Mouse (Mus musculus) right cerebral cortex, postnatal 36 days (tissue): ENCODE measurements at regions not wholly inside any gene's neighbourhood (a gene's known extent, or its start where the extent isn't known, plus 50 kb on each side); places are given as distances from the start of the nearest gene placed in this dataset.

Experiments
- DNase-seq, 2 experiments: peaks; one replicate each; pipeline ENCODE4 v3.0.0; 2022; ENCODE audit warnings: low spot score in 2 of 2, mixed read lengths in 1 of 2

GRCm38 (mm10) chr15:59207976-59208375, 318.9 kb downstream of the Gm49356 start:
- no peak for DNase-seq

DNA sequence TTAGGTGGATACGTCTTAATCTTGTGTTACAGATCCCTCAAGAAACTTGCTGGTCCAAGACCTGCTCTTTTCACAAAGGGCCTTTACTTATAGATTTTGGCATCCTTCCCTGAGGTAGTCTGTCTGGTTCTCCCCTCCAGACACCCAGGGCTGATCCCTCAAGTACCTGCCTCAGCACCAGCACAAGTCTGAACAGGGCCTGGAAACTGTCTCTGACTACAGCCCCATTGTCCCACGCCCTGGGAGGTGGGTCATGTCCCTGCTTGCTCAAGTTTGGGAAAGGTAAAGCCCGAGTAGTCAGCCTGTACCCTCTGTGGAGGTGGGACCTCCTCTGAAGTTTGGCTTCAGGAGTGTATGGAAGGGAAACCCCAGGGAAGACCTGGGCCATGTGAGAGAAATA, 323.3 kb downstream of the Gm49356 start:
- DNase-seq: no peak

DNA sequence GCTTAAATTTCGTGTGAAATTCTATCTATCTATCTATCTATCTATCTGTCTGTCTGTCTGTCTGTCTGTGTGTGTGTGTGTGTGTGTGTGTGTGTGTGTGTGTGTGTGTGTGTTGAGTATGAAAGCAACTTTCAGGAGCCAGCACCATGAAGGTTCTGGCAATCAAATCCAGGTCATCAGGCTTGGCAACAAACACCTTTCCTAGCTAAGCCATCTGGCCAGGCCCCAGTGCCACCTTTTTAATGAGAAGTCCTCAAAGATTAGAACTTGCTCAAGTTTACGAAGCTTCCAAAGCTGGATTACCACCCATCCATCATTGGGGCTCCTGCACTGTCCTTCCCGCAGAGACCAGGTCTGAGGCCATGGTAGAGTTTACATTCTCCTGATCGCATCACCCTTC, 325.0 kb downstream of the Gm49356 start:
- no peak for DNase-seq

DNA sequence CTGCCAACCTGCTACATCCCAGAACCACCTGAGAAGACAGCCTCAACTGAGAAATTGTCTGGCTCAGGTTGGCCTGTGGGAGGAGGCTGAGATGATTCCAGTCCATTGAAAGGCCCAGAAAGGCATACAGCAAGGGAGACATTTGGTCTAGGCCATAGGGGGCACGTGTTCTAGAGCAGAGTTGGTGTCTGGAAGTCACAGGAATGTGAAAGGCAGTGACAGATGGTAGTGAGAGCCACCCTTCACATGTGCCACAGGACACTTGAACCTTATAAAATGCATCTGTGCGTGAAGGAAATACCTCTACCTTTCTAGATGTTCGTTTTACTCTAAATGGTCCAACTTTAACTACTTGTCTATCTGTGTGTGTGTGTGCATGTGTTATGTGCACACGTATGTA, 326.1 kb downstream of the Gm49356 start:
- DNase-seq: no peak

DNA sequence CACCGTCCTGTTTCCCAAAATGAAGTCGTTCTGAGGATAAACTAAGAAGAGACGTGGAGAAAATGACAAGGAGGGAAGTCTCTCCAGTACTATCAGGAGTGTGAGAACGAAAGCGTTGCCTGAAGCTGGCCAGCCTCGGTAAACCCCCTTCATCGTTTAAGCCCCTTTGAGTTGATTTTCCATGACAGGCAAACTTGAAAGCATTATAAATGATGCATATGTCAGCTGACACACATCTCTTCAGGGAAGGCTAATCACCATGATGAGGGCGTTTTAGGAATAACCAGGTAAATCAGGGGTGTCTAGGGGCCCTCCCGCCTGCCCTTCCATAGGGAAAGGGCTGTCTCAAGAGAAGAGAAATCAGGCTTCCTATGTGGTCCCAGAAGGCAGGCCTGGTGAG, 328.4 kb downstream of the Gm49356 start:
- DNase-seq: no peak

- no peak for DNase-seq
These were observed 329.8 kb downstream of the Gm49356 start for GRCm38 (mm10) chr15:59218916-59219315.

- no peak for DNase-seq
These were observed 336.5 kb downstream of the Gm49356 start for GRCm38 (mm10) chr15:59225637-59226036.

- DNase-seq: no peak
These were observed 338.2 kb downstream of the Gm49356 start for GRCm38 (mm10) chr15:59227293-59227692.

- DNase-seq: no peak
These were observed 341.4 kb downstream of the Gm49356 start for GRCm38 (mm10) chr15:59230536-59230935.

- DNase-seq: no peak
These were observed 342.6 kb downstream of the Gm49356 start for GRCm38 (mm10) chr15:59231703-59232102.

- DNase-seq: no peak
These were observed 343.2 kb downstream of the Gm49356 start for GRCm38 (mm10) chr15:59232290-59232689.

GRCm38 (mm10) chr15:59237446-59238161, 348.5 kb downstream of the Gm49356 start:
- DNase-seq: no peak

DNA sequence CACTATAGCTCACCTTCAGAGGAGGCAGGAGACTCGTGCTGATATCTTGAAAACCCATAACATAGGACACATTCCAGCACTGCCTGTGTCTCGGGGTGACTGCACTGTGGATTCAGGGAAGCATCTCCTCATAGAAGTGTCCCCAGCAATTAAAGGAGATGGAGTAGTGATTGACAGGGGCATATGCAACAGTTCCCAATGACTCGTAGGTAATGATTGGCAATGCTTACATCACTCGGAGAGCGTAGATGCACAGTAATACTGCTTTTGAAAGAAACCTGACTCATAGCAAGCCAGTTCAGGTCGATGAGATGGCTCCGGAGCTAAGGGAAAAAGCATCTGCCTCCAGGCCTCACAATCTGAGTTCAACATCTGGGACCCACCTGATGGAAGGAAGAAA, 352.7 kb downstream of the Gm49356 start:
- no peak for DNase-seq

GRCm38 (mm10) chr15:59245927-59246649, 357.0 kb downstream of the Gm49356 start:
- no peak for DNase-seq

- no peak for DNase-seq
These were observed 359.6 kb downstream of the Gm49356 start for GRCm38 (mm10) chr15:59248477-59249260.

DNA sequence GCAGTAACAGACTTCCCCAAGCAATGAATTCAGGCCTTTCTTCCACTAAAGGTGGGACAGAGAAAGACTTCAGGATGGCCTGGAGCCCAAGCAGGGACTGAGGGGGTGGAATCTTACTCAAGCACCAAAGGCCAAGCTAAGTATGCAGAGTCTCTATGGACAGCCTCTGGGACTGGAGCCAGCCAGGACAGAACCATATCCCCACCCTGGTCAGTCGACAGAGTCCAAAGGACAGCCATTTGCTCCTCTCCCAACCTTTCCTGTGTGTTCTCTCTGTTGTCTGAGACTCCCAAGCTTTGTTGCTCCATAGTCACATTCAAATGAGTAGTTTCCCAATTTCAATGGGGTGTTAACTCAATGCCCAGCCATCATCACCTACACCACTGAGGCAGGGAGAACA, 372.3 kb downstream of the Gm49356 start:
- DNase-seq: no peak

DNA sequence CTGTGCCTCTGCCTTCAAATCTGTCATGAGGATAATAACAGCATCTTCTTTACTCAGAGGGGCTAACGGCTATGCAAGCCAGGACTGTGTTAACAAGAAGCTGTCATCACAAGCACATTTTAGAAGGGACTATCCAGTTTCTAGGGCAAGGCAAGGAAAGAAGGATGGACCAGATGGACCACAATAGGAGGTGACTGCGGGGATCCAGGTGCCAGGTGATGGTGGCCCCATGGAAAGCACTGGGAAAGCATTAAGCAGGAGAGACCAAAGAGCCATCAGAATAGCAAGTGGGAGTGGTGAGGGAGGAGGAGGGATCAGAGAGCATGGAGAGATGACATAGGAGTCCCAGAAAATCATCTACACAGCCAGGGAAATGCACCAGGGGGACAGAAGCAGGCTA, 373.3 kb downstream of the Gm49356 start:
- DNase-seq: no peak

DNA sequence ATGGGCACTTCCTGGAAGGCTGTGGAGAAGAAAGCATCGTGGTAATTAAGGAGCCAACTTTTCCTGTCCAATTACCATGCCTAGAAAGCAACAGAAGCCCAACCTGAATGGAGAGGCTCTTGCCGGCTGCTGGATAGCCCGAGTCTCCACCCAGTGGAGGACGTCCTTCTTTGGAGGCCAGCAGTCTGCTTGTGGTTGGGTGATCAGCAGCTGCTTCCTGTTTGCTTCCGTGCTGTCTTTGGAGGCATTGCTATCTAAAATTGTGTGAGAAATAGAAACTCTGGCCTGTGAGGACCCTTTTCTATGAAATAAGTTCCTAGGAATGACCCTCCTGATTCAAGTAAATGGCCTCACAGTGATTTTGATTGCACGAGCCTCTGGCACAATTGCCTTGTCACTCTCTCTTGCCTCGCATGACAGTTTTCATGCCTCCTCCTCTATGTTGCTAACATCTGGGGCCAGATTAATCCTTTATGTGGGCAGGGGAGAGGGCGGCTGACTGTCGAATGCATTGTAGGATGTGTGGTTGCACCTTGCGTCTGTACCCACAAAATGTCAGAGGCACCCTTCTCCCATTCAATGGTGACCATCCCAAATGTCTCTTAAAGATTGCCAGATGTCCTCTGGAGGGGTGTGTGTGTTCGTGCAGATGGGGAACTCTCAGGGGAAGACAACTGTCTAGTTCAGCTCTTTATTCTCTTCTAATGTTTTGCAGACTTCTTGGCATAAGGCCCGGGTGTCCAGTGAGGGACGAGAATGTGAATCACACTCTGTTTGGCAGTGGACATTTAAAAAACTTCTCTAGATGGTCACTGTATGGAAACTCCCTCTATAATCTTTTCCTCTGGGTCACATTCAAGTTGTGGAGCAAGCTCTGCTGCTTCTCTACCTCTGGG, 374.6 kb downstream of the Gm49356 start:
- no peak for DNase-seq
